Mouse (Mus musculus) limb, embryonic 14.5 days (tissue): Measurements from ENCODE around the gene Cpped1. TPM values are rescaled to one million over a fixed set of nuclear protein-coding genes. Genes with fewer than 3 reads are reported as not detected.

Experiments used
- ATAC-seq: fragments of 200-750 bp; cut with Nextera tagmentation; 2 replicates; pipeline ENCODE4 v1.8.0; 2017; ENCODE audit warnings: low read depth, moderate number of reproducible peaks, moderate TSS enrichment; ENCODE audit not compliant: low FRiP score
- DNase-seq: peaks from one replicate; pipeline ENCODE4 v3.0.0-alpha.2; 2015; ENCODE audit warnings: low spot score
- H3K27ac ChIP-seq: fragments of 300-500 bp; sonication (generic); replicated peaks from 2 replicates; pipeline ENCODE4 v1.5.1; 2014; ENCODE audit warnings: low read depth, mild to moderate bottlenecking, low read length, moderate library complexity, mixed read lengths
- H3K27me3 ChIP-seq: fragments of 300-500 bp; sonication (generic); 2 replicates; pipeline ENCODE4 v1.6.1; 2014; ENCODE audit warnings: low read length, mixed read lengths; ENCODE audit not compliant: control insufficient read depth, insufficient read depth
- H3K36me3 ChIP-seq: fragments of 300-500 bp; sonication (generic); 2 replicates; pipeline ENCODE4 v1.6.1; 2014; ENCODE audit warnings: mild to moderate bottlenecking, low read length, moderate library complexity, mixed read lengths; ENCODE audit not compliant: control insufficient read depth, insufficient read depth
- H3K4me1 ChIP-seq: fragments of 300-500 bp; sonication (generic); 2 replicates; pipeline ENCODE4 v1.6.1; 2014; ENCODE audit warnings: antibody characterized with exemption, low read length, mixed read lengths; ENCODE audit not compliant: control insufficient read depth, insufficient read depth
- H3K4me2 ChIP-seq: fragments of 300-500 bp; sonication (generic); replicated peaks from 2 replicates; pipeline ENCODE4 v1.6.1; 2014; ENCODE audit warnings: low read depth, mild to moderate bottlenecking, low read length, moderate library complexity; ENCODE audit not compliant: severe bottlenecking
- H3K4me3 ChIP-seq: fragments of 300-500 bp; sonication (generic); replicated peaks from 2 replicates; pipeline ENCODE4 v1.5.1; 2014; ENCODE audit warnings: low read length
- H3K9ac ChIP-seq: fragments of 300-500 bp; sonication (generic); 2 replicates; pipeline ENCODE4 v1.6.1; 2014; ENCODE audit warnings: mild to moderate bottlenecking, low read depth, low read length, moderate library complexity; ENCODE audit not compliant: severe bottlenecking
- H3K9me3 ChIP-seq: fragments of 300-500 bp; sonication (generic); 2 replicates; pipeline ENCODE4 v1.6.1; 2016; ENCODE audit warnings: low read length; ENCODE audit not compliant: control insufficient read depth
- POLR2A ChIP-seq: fragments of 200-500 bp; IDR thresholded peaks from 2 replicates; pipeline ENCODE4 v1.8.0; 2012; ENCODE audit warnings: inconsistent platforms, mild to moderate bottlenecking, moderate library complexity, borderline replicate concordance; ENCODE audit not compliant: insufficient read depth, insufficient read length; ENCODE audit errors: extremely low read depth
- WGBS: fragments of 180-500 bp; shearing (Covaris S2); extraction: QIAGEN DNeasy Blood & Tissue Kit; methylation state at CpG from one replicate; pipeline ENCODE4 v1.1.7; 2014; 5-methylcytosine and 5-hydroxymethylcytosine counted together
- polyA plus RNA-seq, 2 experiments: library from polyadenylated mRNA; depleted of rRNA in 1 of 2; stranded (reverse) in 1 of 2; unstranded in 1 of 2; fragments of >200 nt; fragmentation: Nextera tagmentation in 1 of 2; extraction: Ambion mirVana in 1 of 2; gene quantifications; 2 replicates each; pipeline versions ENCODE4 v1.2.1 to v1.2.3; 2012 to 2014

The Cpped1 gene
- polyA plus RNA-seq, 2 experiments, result 15.0 to 25.4 TPM

DNA sequence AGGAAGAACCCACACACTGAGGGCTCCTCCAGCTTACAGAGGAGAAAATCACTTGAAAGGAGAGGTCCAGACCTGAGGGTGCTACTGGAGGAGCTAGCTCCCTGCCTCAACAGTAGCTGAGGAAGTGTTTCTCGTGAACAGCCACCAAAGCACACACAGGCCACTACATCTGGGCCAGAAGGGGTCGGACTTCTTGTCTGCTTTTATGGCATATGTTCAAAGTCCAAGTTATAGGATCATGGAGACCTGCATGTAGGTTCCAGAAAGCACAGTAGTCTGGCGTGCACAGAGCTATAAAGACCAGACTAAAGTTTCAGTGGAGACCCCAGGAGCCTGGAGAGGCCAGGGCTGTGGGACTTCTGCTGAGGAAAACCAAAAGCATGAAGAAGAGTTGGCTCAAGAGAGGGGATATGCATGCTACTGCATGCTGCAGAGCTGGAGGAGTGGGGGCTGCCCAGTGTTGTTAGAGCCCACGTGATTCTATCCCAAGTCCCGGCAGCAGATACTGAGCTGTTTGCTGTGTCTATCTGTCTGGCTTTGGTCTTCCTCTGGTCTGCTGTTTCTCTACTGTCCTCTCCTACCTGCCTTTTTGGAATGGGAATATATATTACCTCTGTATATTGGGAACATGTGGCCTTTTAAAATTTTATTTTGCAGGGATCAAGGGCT, 60.1 kb downstream of the Cpped1 start:
- H3K9ac ChIP-seq, result no peak overlapping the region
- WGBS, result 46% methylated on average over 5 of the region's 5 CpGs
- DNase-seq (no peak), ATAC-seq (no peak)
- no peak overlapping the region for H3K4me2 ChIP-seq
- TF ChIP-seq POLR2A, result no peak
- no peaks in the 10 kb centered on the region for H3K9me3 ChIP-seq
- H3K27ac ChIP-seq, result no peak overlapping the region
- no peak overlapping the region for H3K4me3 ChIP-seq
- H3K36me3 ChIP-seq, result no peaks in the 10 kb centered on the region
- H3K27me3 ChIP-seq, result no peaks in the 10 kb centered on the region
- H3K4me1 ChIP-seq, result 0 out of 2 replicates have a peak, but pooled peaks cover 2% of the 10 kb centered on the region

DNA sequence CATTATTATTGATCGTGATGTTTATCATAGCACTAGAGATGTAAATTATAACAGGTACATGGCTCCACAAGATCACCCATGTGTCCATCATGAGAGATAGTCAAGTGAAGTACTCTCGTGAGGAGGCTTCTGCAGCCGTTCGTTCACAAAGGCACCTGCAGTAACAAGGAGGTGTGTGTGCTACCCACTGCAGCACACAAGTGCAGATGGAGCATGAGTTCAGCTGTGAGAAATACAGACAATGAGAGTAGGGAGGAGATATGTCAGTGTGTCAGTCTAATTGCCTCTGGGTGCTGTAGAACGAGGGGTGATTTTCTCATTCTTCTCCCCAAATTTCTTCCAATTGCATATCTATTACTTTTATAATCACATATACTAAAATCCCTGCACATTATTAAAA, 63.9 kb downstream of the Cpped1 start:
- no peak for ATAC-seq
- H3K4me3 ChIP-seq, result no peak overlapping the region
- TF ChIP-seq POLR2A, result no peak
- H3K4me1 ChIP-seq, result 0 out of 2 replicates have a peak, but pooled peaks cover 2% of the 10 kb centered on the region
- no peak overlapping the region for H3K9ac ChIP-seq
- H3K27me3 ChIP-seq, result no peaks in the 10 kb centered on the region
- no peaks in the 10 kb centered on the region for H3K36me3 ChIP-seq
- WGBS, result 88% methylated on average over 5 of the region's 5 CpGs
- no peaks in the 10 kb centered on the region for H3K9me3 ChIP-seq
- H3K4me2 ChIP-seq, result no peak overlapping the region
- no peak overlapping the region for H3K27ac ChIP-seq
- no peak for DNase-seq

DNA sequence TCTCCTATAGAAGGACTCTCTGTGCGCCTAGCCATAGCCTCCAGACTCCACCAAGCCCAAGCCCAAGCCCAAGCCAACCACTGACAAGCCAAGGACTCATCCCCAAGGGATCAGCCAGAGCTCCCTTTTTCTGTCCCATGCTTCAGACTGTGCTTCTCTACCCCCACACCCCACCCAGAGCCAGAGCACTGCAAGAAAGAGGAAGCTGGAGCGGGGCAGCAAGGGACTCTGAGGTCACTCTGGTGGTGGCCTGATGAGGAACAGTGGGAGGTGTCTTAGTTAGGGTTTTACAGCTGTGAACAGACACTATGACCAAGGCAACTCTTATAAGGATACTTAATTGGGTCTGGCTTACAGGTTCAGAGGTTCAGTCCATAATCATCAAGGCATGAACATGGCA, 65.8 kb downstream of the Cpped1 start:
- Histone ChIP-seq H3K4me1 (no peaks in the 10 kb centered on the region), H3K36me3 (no peaks in the 10 kb centered on the region), H3K4me3 (no peak overlapping the region), H3K9me3 (no peaks in the 10 kb centered on the region), H3K27me3 (no peaks in the 10 kb centered on the region), H3K9ac (no peak overlapping the region), H3K27ac (no peak overlapping the region), H3K4me2 (no peak overlapping the region)
- TF ChIP-seq POLR2A, result no peak
- 83% methylated on average over 2 of the region's 2 CpGs for WGBS
- ATAC-seq (no peak), DNase-seq (no peak)

DNA sequence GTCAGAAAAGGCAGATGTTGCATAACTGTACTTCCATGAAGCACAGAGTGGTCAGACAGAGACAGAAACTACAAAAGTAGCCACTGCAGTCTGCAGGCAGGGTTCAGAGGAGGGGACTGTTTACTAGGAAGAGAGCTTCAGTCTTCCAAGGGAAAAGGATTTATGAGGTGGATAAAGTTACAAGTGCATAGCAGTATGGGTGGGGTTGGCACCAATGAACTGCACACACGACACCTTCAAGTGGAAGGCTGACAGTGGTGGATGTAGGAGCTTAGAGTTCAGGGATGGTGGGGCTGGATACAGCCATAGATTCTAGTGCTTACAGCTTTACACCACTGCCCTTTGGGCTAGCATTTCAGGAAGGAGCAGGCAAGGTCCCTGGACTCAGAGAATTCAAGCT, 75.8 kb downstream of the Cpped1 start:
- ATAC-seq (no peak), DNase-seq (no peak)
- TF ChIP-seq POLR2A, result no peak
- no peaks in the 10 kb centered on the region for H3K9me3 ChIP-seq
- no peaks in the 10 kb centered on the region for H3K27me3 ChIP-seq
- no peak overlapping the region for H3K4me3 ChIP-seq
- H3K4me2 ChIP-seq, result no peak overlapping the region
- 24% methylated on average over 1 of the region's 1 CpGs for WGBS
- no peak overlapping the region for H3K27ac ChIP-seq
- H3K4me1 ChIP-seq, result no peaks in the 10 kb centered on the region
- no peaks in the 10 kb centered on the region for H3K36me3 ChIP-seq
- H3K9ac ChIP-seq, result no peak overlapping the region

DNA sequence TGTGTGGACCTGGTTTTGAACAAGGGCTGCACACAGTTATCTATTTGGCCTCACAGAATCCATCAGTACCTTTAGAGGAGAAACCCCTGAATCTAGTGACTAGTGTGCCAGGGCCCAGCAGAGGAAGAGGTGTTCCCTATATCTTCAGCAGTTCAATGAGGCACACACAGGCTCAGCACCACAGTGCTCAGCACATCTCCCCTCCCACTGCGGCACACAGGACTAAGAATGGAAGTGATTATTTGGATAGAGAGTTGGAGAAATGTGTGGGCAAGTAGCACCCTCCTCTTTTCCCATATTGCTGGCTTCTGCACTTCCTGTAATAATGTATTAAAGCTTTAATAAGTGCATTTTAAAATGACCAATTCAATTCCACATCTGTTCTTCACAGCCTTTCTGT, 80.4 kb downstream of the Cpped1 start:
- no peaks in the 10 kb centered on the region for H3K36me3 ChIP-seq
- no peak overlapping the region for H3K4me3 ChIP-seq
- H3K4me1 ChIP-seq, result no peaks in the 10 kb centered on the region
- ATAC-seq, result no peak
- no peaks in the 10 kb centered on the region for H3K9me3 ChIP-seq
- H3K27me3 ChIP-seq, result no peaks in the 10 kb centered on the region
- no peak overlapping the region for H3K4me2 ChIP-seq
- no peak for DNase-seq
- TF ChIP-seq POLR2A, result no peak
- no peak overlapping the region for H3K9ac ChIP-seq
- H3K27ac ChIP-seq, result no peak overlapping the region
- WGBS, result 71% methylated on average over 1 of the region's 1 CpGs
